Mouse (Mus musculus): ENCODE results near the gene Sec23b. TPM values are rescaled to one million over a fixed set of nuclear protein-coding genes. Genes with fewer than 3 reads are reported as not detected.

The Sec23b gene
- polyA plus RNA-seq, 1 experiment, result 82.7 TPM

DNA sequence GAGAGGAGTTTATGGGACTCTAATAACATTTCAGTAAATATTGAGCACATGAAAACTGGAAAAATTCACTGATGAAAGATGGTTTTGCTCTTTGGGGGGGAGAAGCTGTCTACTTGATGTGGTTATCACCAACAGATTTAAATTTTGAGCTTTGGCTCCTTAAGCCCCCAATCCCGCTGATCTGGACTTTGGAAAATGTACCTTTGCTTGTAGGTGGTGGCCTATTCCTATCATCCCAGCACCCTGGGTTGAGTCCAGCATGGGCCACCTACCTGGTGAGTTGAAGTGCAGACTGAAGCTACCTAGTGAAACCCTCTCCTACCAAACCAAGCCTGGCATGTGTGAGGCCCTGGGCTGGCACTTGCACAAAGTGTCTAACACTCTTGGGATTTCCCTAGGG is 45.5 kb downstream of the Sec23b start:
- DNase-seq (ENCODE audit: low read depth), result no peak

DNA sequence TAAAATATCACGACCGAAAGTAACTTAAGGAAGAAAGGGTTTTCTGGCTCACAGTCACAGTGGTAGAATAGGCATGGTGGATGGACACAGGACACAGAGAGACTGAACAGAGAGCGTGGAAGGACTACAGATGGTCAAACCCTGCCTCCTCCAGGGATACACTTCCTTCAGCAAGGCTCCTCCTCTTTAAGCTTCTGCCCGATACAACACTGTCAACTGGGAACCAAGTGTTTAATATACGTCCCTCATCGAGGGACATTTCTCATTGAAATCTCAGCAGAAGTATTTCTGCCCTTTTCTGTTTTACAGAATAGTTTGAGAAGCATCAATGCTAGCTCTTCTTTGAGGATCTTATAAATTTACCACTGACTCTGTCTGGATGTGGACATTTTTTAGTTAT is 57.9 kb downstream of the Sec23b start:
- DNase-seq (ENCODE audit: low read depth), result no peak

- no peak for DNase-seq (ENCODE audit: low read depth)
Observed at GRCm38 (mm10) chr2:144617074-144617874, 61.2 kb downstream of the Sec23b start.

DNA sequence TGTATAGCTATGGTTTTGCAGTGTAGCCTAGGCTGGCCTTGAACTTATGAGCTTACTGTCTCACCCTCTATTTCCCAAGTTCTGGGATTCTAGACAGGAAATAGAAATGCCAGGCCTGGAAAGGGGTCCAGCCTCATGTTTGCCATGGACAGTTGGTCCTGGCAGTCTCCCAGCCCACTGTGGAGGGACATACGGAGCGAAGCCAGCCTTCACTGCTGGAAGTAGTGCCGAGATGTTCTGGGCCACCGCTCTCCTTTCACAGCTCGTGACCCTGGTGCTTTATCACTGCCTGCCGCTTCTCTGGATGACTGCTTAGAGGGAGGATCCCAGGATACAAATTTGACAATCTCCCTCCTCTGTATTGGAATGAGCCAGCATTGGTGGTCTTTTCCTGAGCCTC is 65.5 kb downstream of the Sec23b start:
- no peak for DNase-seq (ENCODE audit: low read depth)

- DNase-seq (ENCODE audit: low read depth), result no peak
Observed at GRCm38 (mm10) chr2:144633551-144633950, 77.5 kb downstream of the Sec23b start.

DNA sequence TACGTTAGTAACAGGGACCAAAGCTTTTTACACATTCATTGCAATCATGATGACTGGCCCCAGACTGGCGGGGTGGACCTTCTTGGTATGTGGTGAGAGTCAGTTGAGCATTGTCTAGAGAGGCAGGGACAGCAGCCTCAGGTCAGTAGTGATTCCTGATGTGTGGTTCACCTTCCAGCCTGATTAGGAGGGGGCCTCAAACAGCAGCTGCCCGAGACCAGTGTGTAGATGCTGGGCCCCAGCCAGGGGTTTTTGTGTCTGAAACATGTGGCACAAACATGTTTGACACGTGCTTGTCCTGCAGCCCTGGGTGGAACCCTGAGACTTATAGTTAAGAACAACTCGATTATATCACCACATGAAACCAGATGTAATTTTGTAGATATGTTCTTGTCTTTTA is 78.2 kb downstream of the Sec23b start:
- no peak for DNase-seq (ENCODE audit: low read depth)

DNA sequence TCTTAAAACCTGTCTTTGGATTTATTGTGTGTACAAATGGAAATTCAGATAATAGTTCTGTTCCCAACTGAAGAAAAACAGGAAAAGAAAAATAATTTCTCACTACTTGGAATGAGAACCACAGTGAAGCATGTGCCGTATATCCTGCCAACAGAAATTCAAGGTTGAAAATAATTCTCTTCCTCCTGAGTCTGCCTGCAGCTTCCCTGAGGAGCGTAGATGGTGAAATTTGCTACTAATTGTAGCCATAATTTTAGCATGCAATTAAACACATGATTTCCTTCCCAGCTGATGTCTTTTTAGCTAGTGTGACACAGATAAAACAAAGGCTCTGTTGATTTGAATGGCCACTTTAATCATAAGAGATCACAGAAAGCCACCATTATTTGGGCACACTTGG is 78.7 kb downstream of the Sec23b start:
- DNase-seq (ENCODE audit: low read depth), result no peak

DNA sequence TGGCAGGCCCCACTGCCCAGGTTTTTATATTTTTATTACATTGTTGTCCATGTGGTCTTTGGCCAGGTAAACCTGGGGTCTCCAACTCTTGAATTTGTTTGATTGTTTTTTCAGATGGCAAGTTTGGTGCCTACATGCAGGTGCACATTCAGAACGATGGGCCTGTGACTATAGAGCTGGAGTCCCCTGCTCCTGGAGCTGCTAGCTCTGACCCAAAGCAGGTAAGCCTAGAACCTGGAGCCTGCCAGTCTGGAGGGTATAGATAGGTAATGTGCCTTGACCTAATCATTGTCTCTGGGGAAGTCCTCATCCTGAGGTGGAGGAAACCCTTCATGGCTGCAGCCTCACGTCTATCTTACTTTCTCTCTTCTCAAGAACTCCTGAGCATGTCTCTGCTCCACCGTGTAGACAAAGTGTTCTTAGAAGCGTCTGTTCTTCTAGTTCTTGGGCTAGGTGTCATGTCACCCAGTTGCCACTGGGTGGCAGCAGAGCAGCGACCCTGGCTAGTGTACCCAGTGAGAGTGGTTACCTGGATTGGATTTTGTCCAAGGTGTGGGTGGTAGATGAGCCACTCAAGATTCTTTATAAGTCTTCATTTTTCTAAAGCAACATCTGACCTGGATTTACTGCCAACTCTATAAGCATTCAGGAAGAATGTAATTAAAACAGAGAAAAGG is 79.8 kb downstream of the Sec23b start:
- peak; percentile 31 for DNase-seq (ENCODE audit: low read depth)

DNA sequence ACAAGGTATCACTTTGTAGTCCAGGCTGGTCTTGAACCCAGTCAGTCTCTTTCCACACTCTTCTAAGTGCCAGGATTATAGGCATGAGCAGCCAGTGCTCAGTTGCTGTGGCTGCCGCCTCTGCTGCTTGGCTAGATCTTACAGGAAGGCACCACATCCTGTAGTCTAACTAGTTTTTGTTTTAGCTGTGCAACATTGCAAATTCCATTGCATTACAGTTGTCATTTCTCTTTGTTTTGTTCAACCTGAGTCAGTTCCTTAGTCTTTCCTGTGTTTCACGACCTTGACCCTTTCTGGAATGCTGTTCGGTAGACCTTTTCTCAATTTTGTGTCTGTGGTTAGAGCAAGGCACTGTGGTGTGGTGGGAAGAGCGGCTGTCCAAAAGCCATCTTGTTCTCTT is 81.2 kb downstream of the Sec23b start:
- DNase-seq (ENCODE audit: low read depth), result no peak

GRCm38 (mm10) chr2:144637671-144638395 is 81.8 kb downstream of the Sec23b start:
- DNase-seq (ENCODE audit: low read depth), result no peak

GRCm38 (mm10) chr2:144638719-144639118 is 82.7 kb downstream of the Sec23b start:
- DNase-seq (ENCODE audit: low read depth), result no peak

DNA sequence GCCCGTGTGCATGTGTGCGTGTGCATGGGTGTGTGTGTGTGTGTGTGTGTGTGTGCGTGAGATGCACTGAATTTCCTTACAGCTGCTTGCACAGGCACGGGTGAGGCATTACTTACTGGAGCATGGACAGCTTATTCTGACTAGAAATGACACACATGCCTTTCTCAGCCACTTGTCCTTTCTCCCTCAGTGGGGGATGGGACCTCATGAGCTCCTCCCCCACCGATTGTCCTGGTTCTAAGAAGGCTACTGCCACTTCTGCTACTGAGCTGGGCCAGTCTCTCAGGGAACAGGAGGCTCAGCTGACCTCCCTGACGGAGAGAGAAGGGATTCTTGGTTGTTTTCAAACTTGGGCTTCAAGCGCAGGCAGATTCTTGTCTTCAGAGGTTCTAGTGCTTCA is 84.1 kb downstream of the Sec23b start:
- DNase-seq (ENCODE audit: low read depth), result no peak

Other genes starting within 250 kb of the Sec23b start
- gene Ovol2, start 224.1 kb upstream of the Sec23b start, polyA plus RNA-seq (2012; rRNA removed), result 2.8 and 3.2 TPM in 2 replicates
- gene Kat14, start 187.2 kb upstream of the Sec23b start, polyA plus RNA-seq (2012; rRNA removed), result 24.2 and 28.2 TPM in 2 replicates
- gene Pet117, start 187.2 kb upstream of the Sec23b start, polyA plus RNA-seq (2012; rRNA removed), result not detected in 2 replicates
- gene Dzank1, start 28.8 kb upstream of the Sec23b start, polyA plus RNA-seq (2012; rRNA removed), result 1.6 and 2.2 TPM in 2 replicates
- 9.6 and 10.9 TPM in 2 replicates for gene Polr3f, start 28.5 kb upstream of the Sec23b start, polyA plus RNA-seq (2012; rRNA removed)
- 18.1 and 20.4 TPM in 2 replicates for gene Rbbp9, start 5.4 kb upstream of the Sec23b start, polyA plus RNA-seq (2012; rRNA removed)
- gene Smim26, start 37.8 kb downstream of the Sec23b start, polyA plus RNA-seq (2012; rRNA removed), result 10.5 and 12.2 TPM in 2 replicates
- 16.5 and 18.2 TPM in 2 replicates for gene Dtd1, start 43.7 kb downstream of the Sec23b start, polyA plus RNA-seq (2012; rRNA removed)

All from gonadal fat pad, adult 2 months (tissue).